Mouse (Mus musculus): ENCODE measurements around the gene Mpig6b. TPM values are rescaled to one million over a fixed set of nuclear protein-coding genes. Genes with fewer than 3 reads are reported as not detected.

Mpig6b gene
- polyA plus RNA-seq, 1 experiment from 2014 or later: 0.16 TPM

GRCm38 (mm10) chr17:35064951-35065947, 735 bp downstream of the Mpig6b start, which contains the start of gene Ly6g6c:
TSS of gene Ly6g6c (plus strand) at chr17:35065388.
- no peak within 1 kb of the TSS for H3K27ac ChIP-seq (ENCODE audit: low read length)
- 3% methylated on average over 48 of the region's 48 CpGs for WGBS
- H3K9ac ChIP-seq (ENCODE audit: low read length): peak within 1 kb of the TSS; percentile 50; the same call in 1 of the 2 replicates
- peaks cover 15% of the 10 kb centered on the region for H3K4me1 ChIP-seq (ENCODE audit: control insufficient read depth, insufficient read depth, low read length)
- peak within 1 kb of the TSS; percentile 47 for H3K4me3 ChIP-seq (ENCODE audit: low read length)
- H3K9me3 ChIP-seq (replicated peaks; ENCODE audit: control insufficient read depth, low read length): no peaks in the 10 kb centered on the region
- peak within 1 kb of the TSS; percentile 74 for H3K4me2 ChIP-seq (ENCODE audit: low read depth, low read length)
- H3K27me3 ChIP-seq (ENCODE audit: control insufficient read depth, insufficient read depth, low read length): peaks cover 28% of the 10 kb centered on the region
- peaks cover 11% of the 10 kb centered on the region; the same call in 1 of the 2 replicates for H3K36me3 ChIP-seq (ENCODE audit: control insufficient read depth, insufficient read depth)
- peak; percentile 35; the same call in 1 of the 2 replicates for ATAC-seq (replicated peaks; ENCODE audit: extremely low read depth, insufficient read depth, low FRiP score)

DNA sequence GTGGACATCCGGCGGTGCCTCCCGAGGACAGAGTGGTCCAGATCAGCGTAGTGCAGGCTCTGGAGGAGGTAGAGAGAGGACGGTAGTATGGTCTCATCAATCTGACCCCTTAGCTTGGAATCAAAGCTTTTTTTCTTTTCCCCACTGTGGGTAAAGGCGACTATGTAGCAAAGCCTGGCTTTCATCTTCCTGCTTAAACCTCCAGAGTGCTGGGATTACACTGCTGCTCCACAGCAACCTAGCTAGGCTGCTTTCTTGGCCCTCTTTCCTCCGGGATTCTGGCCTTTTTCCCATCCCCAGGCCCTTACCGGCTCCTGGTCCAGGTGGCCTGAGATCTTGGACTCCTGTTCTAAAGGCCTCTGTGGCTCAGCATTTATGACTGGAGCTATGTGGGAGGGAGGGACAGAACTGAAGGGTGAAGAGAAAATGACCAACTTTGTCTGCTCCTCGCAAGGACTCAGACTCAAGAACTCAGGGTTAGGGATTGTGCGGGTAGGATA, 1.6 kb downstream of the Mpig6b start:
- Histone ChIP-seq H3K9ac (ENCODE audit: low read length) (no peak overlapping the region), H3K4me3 (ENCODE audit: low read length) (peak overlapping the region; percentile 47), H3K36me3 (ENCODE audit: control insufficient read depth, insufficient read depth) (peaks cover 11% of the 10 kb centered on the region; the same call in 1 of the 2 replicates), H3K4me2 (ENCODE audit: low read depth, low read length) (peak overlapping the region; percentile 74), H3K9me3 (replicated peaks; ENCODE audit: control insufficient read depth, low read length) (no peaks in the 10 kb centered on the region), H3K27ac (ENCODE audit: low read length) (no peak overlapping the region), H3K27me3 (ENCODE audit: control insufficient read depth, insufficient read depth, low read length) (peaks cover 28% of the 10 kb centered on the region), H3K4me1 (ENCODE audit: control insufficient read depth, insufficient read depth, low read length) (peaks cover 20% of the 10 kb centered on the region)
- no peak for ATAC-seq (replicated peaks; ENCODE audit: extremely low read depth, insufficient read depth, low FRiP score)
- WGBS: 31% methylated on average over 10 of the region's 10 CpGs

- WGBS: 77% methylated on average over 3 of the region's 3 CpGs
- peaks cover 12% of the 10 kb centered on the region for H3K36me3 ChIP-seq (ENCODE audit: control insufficient read depth, insufficient read depth)
- H3K4me2 ChIP-seq (ENCODE audit: low read depth, low read length): no peak overlapping the region
- no peaks in the 10 kb centered on the region for H3K9me3 ChIP-seq (replicated peaks; ENCODE audit: control insufficient read depth, low read length)
- H3K9ac ChIP-seq (ENCODE audit: low read length): no peak overlapping the region
- H3K4me3 ChIP-seq (ENCODE audit: low read length): no peak overlapping the region
- H3K27ac ChIP-seq (ENCODE audit: low read length): no peak overlapping the region
- H3K27me3 ChIP-seq (ENCODE audit: control insufficient read depth, insufficient read depth, low read length): peaks cover 28% of the 10 kb centered on the region
- H3K4me1 ChIP-seq (ENCODE audit: control insufficient read depth, insufficient read depth, low read length): peaks cover 20% of the 10 kb centered on the region
- ATAC-seq (replicated peaks; ENCODE audit: extremely low read depth, insufficient read depth, low FRiP score): no peak
Observed at GRCm38 (mm10) chr17:35063466-35063865, 2.5 kb downstream of the Mpig6b start.

- WGBS: 80% methylated on average over 8 of the region's 8 CpGs
- H3K9ac ChIP-seq (ENCODE audit: low read length): no peak overlapping the region
- no peak overlapping the region for H3K4me3 ChIP-seq (ENCODE audit: low read length)
- ATAC-seq (replicated peaks; ENCODE audit: extremely low read depth, insufficient read depth, low FRiP score): no peak
- peaks cover 17% of the 10 kb centered on the region for H3K27me3 ChIP-seq (ENCODE audit: control insufficient read depth, insufficient read depth, low read length)
- H3K36me3 ChIP-seq (ENCODE audit: control insufficient read depth, insufficient read depth): peaks cover 31% of the 10 kb centered on the region
- no peak overlapping the region for H3K4me2 ChIP-seq (ENCODE audit: low read depth, low read length)
- peaks cover 20% of the 10 kb centered on the region for H3K4me1 ChIP-seq (ENCODE audit: control insufficient read depth, insufficient read depth, low read length)
- no peaks in the 10 kb centered on the region for H3K9me3 ChIP-seq (replicated peaks; ENCODE audit: control insufficient read depth, low read length)
- H3K27ac ChIP-seq (ENCODE audit: low read length): no peak overlapping the region
Observed at GRCm38 (mm10) chr17:35061299-35061698, 4.7 kb downstream of the Mpig6b start.

- Histone ChIP-seq H3K36me3 (ENCODE audit: control insufficient read depth, insufficient read depth) (peaks cover 36% of the 10 kb centered on the region), H3K4me2 (ENCODE audit: low read depth, low read length) (peak overlapping the region; percentile 89), H3K9ac (ENCODE audit: low read length) (no peak overlapping the region), H3K27me3 (ENCODE audit: control insufficient read depth, insufficient read depth, low read length) (peaks cover 12% of the 10 kb centered on the region), H3K4me3 (ENCODE audit: low read length) (peak overlapping the region; percentile 85), H3K9me3 (replicated peaks; ENCODE audit: control insufficient read depth, low read length) (no peaks in the 10 kb centered on the region), H3K27ac (ENCODE audit: low read length) (no peak overlapping the region), H3K4me1 (ENCODE audit: control insufficient read depth, insufficient read depth, low read length) (peaks cover 22% of the 10 kb centered on the region)
- WGBS: 69% methylated on average over 22 of the region's 22 CpGs
- ATAC-seq (replicated peaks; ENCODE audit: extremely low read depth, insufficient read depth, low FRiP score): no peak
Observed at GRCm38 (mm10) chr17:35060737-35061297, 5.2 kb downstream of the Mpig6b start.

DNA sequence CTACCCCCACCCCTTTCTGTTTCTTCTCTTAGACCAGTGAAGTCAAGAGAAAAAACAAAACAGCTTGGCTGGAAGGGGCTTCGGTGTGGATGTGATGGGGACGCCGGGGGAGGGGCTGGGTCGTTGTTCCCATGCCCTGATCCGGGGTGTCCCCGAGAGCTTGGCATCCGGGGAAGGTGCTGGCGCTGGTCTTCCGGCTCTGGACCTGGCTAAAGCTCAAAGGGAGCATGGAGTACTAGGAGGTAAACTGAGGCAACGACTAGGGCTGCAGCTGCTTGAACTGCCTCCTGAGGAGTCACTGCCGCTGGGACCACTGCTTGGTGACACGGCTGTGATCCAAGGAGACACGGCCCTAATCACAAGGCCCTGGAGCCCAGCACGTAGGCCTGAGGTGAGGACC, 5.9 kb downstream of the Mpig6b start:
- no peak for ATAC-seq (replicated peaks; ENCODE audit: extremely low read depth, insufficient read depth, low FRiP score)
- Histone ChIP-seq H3K27ac (ENCODE audit: low read length) (peak overlapping the region; percentile 97), H3K27me3 (ENCODE audit: control insufficient read depth, insufficient read depth, low read length) (peaks cover 11% of the 10 kb centered on the region), H3K9ac (ENCODE audit: low read length) (peak overlapping the region; percentile 90), H3K9me3 (replicated peaks; ENCODE audit: control insufficient read depth, low read length) (no peaks in the 10 kb centered on the region), H3K4me1 (ENCODE audit: control insufficient read depth, insufficient read depth, low read length) (peaks cover 19% of the 10 kb centered on the region), H3K4me2 (ENCODE audit: low read depth, low read length) (peak overlapping the region; percentile 89), H3K36me3 (ENCODE audit: control insufficient read depth, insufficient read depth) (peaks cover 43% of the 10 kb centered on the region), H3K4me3 (ENCODE audit: low read length) (peak overlapping the region; percentile 85)
- 32% methylated on average over 14 of the region's 14 CpGs for WGBS

GRCm38 (mm10) chr17:35058911-35059892, 6.8 kb downstream of the Mpig6b start, which contains the start of gene Ddah2:
TSS of gene Ddah2 (plus strand) at chr17:35059035.
- Histone ChIP-seq H3K27me3 (ENCODE audit: control insufficient read depth, insufficient read depth, low read length) (peaks cover 5% of the 10 kb centered on the region), H3K27ac (ENCODE audit: low read length) (peak within 1 kb of the TSS; percentile 97), H3K4me3 (ENCODE audit: low read length) (peak within 1 kb of the TSS; percentile 85), H3K36me3 (ENCODE audit: control insufficient read depth, insufficient read depth) (peaks cover 50% of the 10 kb centered on the region), H3K9me3 (replicated peaks; ENCODE audit: control insufficient read depth, low read length) (no peaks in the 10 kb centered on the region), H3K4me1 (ENCODE audit: control insufficient read depth, insufficient read depth, low read length) (peaks cover 17% of the 10 kb centered on the region), H3K9ac (ENCODE audit: low read length) (peak within 1 kb of the TSS; percentile 90), H3K4me2 (ENCODE audit: low read depth, low read length) (peak within 1 kb of the TSS; percentile 89)
- WGBS: under 1% methylated on average over 56 of the region's 57 CpGs
- peak; percentile 93 for ATAC-seq (replicated peaks; ENCODE audit: extremely low read depth, insufficient read depth, low FRiP score)

- Histone ChIP-seq H3K27ac (ENCODE audit: low read length) (peak overlapping the region; percentile 97), H3K4me3 (ENCODE audit: low read length) (peak overlapping the region; percentile 85)
- WGBS: 53% methylated on average over 9 of the region's 9 CpGs
Observed at GRCm38 (mm10) chr17:35058316-35058715, 7.7 kb downstream of the Mpig6b start.

More at GRCm38 (mm10) chr17:35058316-35058715, 7.7 kb downstream of the Mpig6b start:
- Histone ChIP-seq H3K27me3 (ENCODE audit: control insufficient read depth, insufficient read depth, low read length) (no peaks in the 10 kb centered on the region), H3K9me3 (replicated peaks; ENCODE audit: control insufficient read depth, low read length) (no peaks in the 10 kb centered on the region), H3K4me2 (ENCODE audit: low read depth, low read length) (peak overlapping the region; percentile 89; the same call in 1 of the 2 replicates), H3K9ac (ENCODE audit: low read length) (no peak overlapping the region), H3K4me1 (ENCODE audit: control insufficient read depth, insufficient read depth, low read length) (peaks cover 17% of the 10 kb centered on the region), H3K36me3 (ENCODE audit: control insufficient read depth, insufficient read depth) (peaks cover 59% of the 10 kb centered on the region)
- no peak for ATAC-seq (replicated peaks; ENCODE audit: extremely low read depth, insufficient read depth, low FRiP score)

Measured in heart, embryonic 16.5 days (tissue).